Mouse (Mus musculus) midbrain, embryonic 15.5 days (tissue): ENCODE data around the gene Jmy. TPM values are rescaled to one million over a fixed set of nuclear protein-coding genes. Genes with fewer than 3 reads are reported as not detected.

ENCODE experiments used
- ATAC-seq: fragments of 200-750 bp; cut with Nextera tagmentation; replicated peaks from 2 replicates; pipeline ENCODE4 v1.8.0; 2017; ENCODE audit warnings: moderate TSS enrichment
- H3K27ac ChIP-seq: fragments of 300-500 bp; sonication (generic); 2 replicates; pipeline ENCODE4 v1.5.1; 2015; ENCODE audit warnings: mild to moderate bottlenecking, inconsistent platforms
- H3K27me3 ChIP-seq: fragments of 300-500 bp; sonication (generic); replicated peaks from 2 replicates; pipeline ENCODE4 v1.6.1; 2015; ENCODE audit warnings: inconsistent platforms
- H3K36me3 ChIP-seq: fragments of 300-500 bp; sonication (generic); replicated peaks from 2 replicates; pipeline ENCODE4 v1.6.1; 2015; ENCODE audit warnings: inconsistent platforms
- H3K4me1 ChIP-seq: fragments of 300-500 bp; sonication (generic); 2 replicates; pipeline ENCODE4 v1.6.1; 2015; ENCODE audit warnings: inconsistent platforms
- H3K4me2 ChIP-seq: fragments of 300-500 bp; sonication (generic); 2 replicates; pipeline ENCODE4 v1.6.1; 2015; ENCODE audit warnings: inconsistent platforms, mild to moderate bottlenecking, moderate library complexity
- H3K4me3 ChIP-seq: fragments of 300-500 bp; sonication (generic); 2 replicates; pipeline ENCODE4 v1.5.1; 2015; ENCODE audit warnings: mild to moderate bottlenecking, inconsistent platforms
- H3K9ac ChIP-seq: fragments of 300-500 bp; sonication (generic); 2 replicates; pipeline ENCODE4 v1.6.1; 2015; ENCODE audit warnings: mild to moderate bottlenecking, inconsistent platforms
- H3K9me3 ChIP-seq: fragments of 300-500 bp; sonication (generic); 2 replicates; pipeline ENCODE4 v1.6.1; 2016; ENCODE audit warnings: inconsistent platforms
- WGBS: fragments of 180-500 bp; shearing (Covaris S2); methylation state at CpG from one replicate; pipeline ENCODE4 v1.1.7; 2015; ENCODE audit warnings: mixed read lengths; 5-methylcytosine and 5-hydroxymethylcytosine counted together
- polyA plus RNA-seq: library from polyadenylated mRNA; unstranded; fragments of >200 nt; fragmentation: Nextera tagmentation; extraction: Ambion mirVana; gene quantifications from 2 replicates; pipeline ENCODE4 v1.2.1, GENCODE M21; 2015

Gene Jmy
- polyA plus RNA-seq, 1 experiment from 2014 or later = 8.0 TPM

GRCm38 (mm10) chr13:93440167-93440566 is 59.4 kb downstream of the Jmy start:
- Histone ChIP-seq H3K27ac (no peak overlapping the region), H3K4me2 (no peak overlapping the region), H3K9ac (no peak overlapping the region), H3K9me3 (no peaks in the 10 kb centered on the region), H3K27me3 (no peaks in the 10 kb centered on the region), H3K4me1 (no peaks in the 10 kb centered on the region), H3K36me3 (peaks cover 9% of the 10 kb centered on the region), H3K4me3 (no peak overlapping the region)
- 87% methylated on average over 3 of the region's 3 CpGs for WGBS
- peak; percentile 66; the same call in 1 of the 2 replicates for ATAC-seq

DNA sequence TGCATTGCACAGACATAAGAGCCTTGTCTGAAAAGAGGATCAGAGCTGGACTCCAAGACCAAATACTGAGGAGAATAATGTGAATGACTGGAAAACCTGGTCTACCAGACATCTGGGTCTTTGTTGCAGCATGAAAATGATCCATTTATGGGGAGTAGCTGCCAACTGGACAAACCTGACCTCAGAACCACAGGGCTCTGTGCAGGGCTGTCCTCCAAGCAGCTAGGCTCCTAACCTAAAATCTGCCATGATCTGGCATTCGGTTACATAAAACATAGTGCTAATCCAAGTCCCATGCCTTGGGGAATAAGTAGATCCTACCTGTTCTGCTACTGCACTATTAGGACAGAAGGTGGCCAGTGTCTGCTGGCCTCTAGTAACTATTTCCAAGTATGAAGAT is 70.4 kb downstream of the Jmy start:
- no peak for ATAC-seq
- H3K9me3 ChIP-seq = no peaks in the 10 kb centered on the region
- peaks cover under 1% of the 10 kb centered on the region; the same call in 1 of the 2 replicates for H3K36me3 ChIP-seq
- no peak overlapping the region for H3K27ac ChIP-seq
- no peak overlapping the region for H3K4me3 ChIP-seq
- no peak overlapping the region for H3K4me2 ChIP-seq
- WGBS = 94% methylated on average over 1 of the region's 1 CpGs
- H3K9ac ChIP-seq = no peak overlapping the region
- no peaks in the 10 kb centered on the region for H3K4me1 ChIP-seq
- no peaks in the 10 kb centered on the region for H3K27me3 ChIP-seq

DNA sequence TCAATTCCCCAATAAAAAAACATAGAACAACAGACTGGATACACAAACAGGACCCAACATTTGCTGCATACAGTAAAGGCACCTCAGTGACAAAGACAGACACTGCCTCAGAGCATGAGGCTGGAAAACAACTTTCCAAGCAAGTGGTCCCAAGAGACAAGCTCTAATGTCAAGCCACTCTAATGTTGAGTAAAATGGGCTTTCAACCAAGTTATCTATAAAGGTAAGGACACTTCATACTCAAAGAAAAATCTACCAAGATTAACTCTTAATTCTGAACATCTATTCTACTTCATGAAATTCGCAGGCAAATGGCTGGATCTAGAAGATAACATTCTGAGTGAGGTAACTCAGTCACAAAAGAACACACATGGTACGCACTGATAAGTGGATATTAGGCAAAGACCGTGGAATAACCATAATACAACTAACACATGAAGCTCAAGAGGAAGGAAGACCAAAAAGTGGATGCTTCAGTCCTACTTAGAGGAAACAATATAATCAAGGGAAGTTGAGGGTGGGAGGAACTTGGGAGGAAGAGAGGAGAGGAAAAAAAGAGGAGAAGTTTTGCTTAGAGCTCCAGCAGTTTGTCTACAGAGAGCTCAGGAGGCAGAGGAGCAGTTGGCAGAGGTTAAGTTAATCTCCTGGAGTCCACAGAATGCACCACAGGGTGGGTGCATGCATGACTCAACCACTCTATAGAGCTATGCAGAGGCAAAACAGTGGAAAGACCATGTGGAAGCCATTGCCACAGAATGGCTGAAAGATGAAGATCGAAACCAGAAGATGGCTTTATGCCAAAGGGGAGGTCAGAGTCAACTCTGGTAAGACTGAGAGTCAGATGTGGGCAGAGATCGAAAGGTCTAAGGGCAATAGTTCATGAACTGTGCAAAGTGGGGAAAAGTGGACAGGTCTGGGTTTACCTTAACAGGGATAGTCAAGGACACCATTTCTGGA is 71.4 kb downstream of the Jmy start:
- H3K9me3 ChIP-seq = no peaks in the 10 kb centered on the region
- H3K4me2 ChIP-seq = no peak overlapping the region
- H3K27me3 ChIP-seq = no peaks in the 10 kb centered on the region
- no peak overlapping the region for H3K9ac ChIP-seq
- H3K27ac ChIP-seq = no peak overlapping the region
- no peaks in the 10 kb centered on the region for H3K4me1 ChIP-seq
- WGBS = 95% methylated on average over 5 of the region's 5 CpGs
- no peak for ATAC-seq
- H3K36me3 ChIP-seq = no peaks in the 10 kb centered on the region
- H3K4me3 ChIP-seq = no peak overlapping the region

GRCm38 (mm10) chr13:93423224-93423623 is 76.4 kb downstream of the Jmy start:
- no peaks in the 10 kb centered on the region for H3K36me3 ChIP-seq
- ATAC-seq = no peak
- H3K4me2 ChIP-seq = no peak overlapping the region
- no peaks in the 10 kb centered on the region for H3K4me1 ChIP-seq
- H3K27ac ChIP-seq = no peak overlapping the region
- no peaks in the 10 kb centered on the region for H3K27me3 ChIP-seq
- H3K9me3 ChIP-seq = no peaks in the 10 kb centered on the region
- WGBS = 94% methylated on average over 2 of the region's 2 CpGs
- H3K9ac ChIP-seq = no peak overlapping the region
- H3K4me3 ChIP-seq = no peak overlapping the region

DNA sequence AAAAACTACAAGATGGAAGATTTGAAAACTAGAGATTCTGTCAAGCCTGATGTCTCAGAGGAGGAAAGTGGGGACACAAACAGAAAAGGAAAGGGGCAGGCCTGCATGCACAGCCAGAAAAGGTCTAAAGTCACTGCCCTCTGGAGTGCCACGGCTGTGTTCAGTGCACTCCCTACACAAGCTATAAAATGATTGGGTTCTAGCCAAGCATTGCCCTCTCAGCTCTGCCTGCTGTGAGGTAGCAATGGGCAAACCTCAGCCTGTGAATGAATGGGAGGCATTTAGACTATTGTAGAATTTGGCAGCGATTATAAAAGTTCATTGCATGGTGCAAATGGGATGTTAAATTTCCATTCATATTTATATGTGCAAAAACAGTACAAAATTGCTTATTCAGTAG is 79.8 kb downstream of the Jmy start:
- Histone ChIP-seq H3K9me3 (no peaks in the 10 kb centered on the region), H3K4me1 (no peaks in the 10 kb centered on the region), H3K27ac (no peak overlapping the region), H3K36me3 (no peaks in the 10 kb centered on the region), H3K4me2 (no peak overlapping the region), H3K27me3 (no peaks in the 10 kb centered on the region), H3K4me3 (no peak overlapping the region), H3K9ac (no peak overlapping the region)
- ATAC-seq = no peak; the same call in 1 of the 2 replicates
- 70% methylated on average over 2 of the region's 2 CpGs for WGBS

GRCm38 (mm10) chr13:93418292-93418691 is 81.3 kb downstream of the Jmy start:
- Histone ChIP-seq H3K9me3 (no peaks in the 10 kb centered on the region), H3K27ac (no peak overlapping the region), H3K9ac (no peak overlapping the region), H3K4me1 (no peaks in the 10 kb centered on the region), H3K27me3 (no peaks in the 10 kb centered on the region), H3K4me2 (no peak overlapping the region), H3K4me3 (no peak overlapping the region), H3K36me3 (no peaks in the 10 kb centered on the region)
- 91% methylated on average over 2 of the region's 2 CpGs for WGBS
- ATAC-seq = no peak

DNA sequence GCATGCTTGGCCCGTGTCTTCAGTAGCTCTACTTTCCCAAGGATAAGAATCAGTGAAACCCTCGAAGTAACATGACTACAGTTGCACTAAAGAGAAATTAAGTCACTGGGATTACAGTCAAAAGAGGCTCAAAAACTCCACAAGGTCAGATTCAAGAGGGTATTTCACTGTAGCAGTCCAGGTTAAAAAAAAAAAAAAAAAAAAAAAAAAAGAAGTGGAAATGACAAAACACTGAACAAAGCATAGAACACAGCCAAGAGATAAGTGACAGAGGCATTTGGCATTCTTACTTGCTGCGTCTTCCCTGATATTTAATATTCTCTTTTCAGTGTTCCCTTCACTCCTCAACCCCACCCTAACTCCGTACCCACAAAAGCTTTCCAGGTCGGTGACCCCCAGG is 84.6 kb downstream of the Jmy start:
- no peak overlapping the region for H3K9ac ChIP-seq
- no peaks in the 10 kb centered on the region for H3K9me3 ChIP-seq
- no peaks in the 10 kb centered on the region for H3K36me3 ChIP-seq
- no peak overlapping the region for H3K4me2 ChIP-seq
- no peaks in the 10 kb centered on the region for H3K4me1 ChIP-seq
- 92% methylated on average over 5 of the region's 5 CpGs for WGBS
- H3K4me3 ChIP-seq = no peak overlapping the region
- no peaks in the 10 kb centered on the region for H3K27me3 ChIP-seq
- no peak for ATAC-seq
- H3K27ac ChIP-seq = no peak overlapping the region

DNA sequence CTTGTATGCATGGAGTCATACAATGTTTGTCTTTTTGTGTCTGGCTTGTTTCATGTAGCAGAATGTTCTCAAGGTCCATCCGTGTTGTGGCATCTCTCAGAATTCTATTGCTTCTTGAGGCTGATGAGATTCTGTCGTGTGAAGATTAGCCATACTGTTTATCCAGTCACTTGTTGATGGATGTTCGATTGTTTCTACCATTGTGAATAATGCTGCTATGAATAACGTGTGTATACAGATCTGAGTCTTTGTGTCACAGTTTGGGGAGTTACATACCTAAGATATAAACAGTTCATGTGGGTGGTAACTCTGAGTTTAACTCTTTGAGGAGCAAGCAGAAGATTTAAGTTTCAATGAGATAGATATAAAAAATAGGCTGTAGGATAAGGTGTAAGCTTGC is 89.3 kb downstream of the Jmy start:
- Histone ChIP-seq H3K27me3 (no peaks in the 10 kb centered on the region), H3K4me2 (no peak overlapping the region), H3K4me3 (no peak overlapping the region), H3K9me3 (no peaks in the 10 kb centered on the region), H3K4me1 (no peaks in the 10 kb centered on the region), H3K27ac (no peak overlapping the region), H3K9ac (no peak overlapping the region), H3K36me3 (no peaks in the 10 kb centered on the region)
- no peak for ATAC-seq
- WGBS = 89% methylated on average over 4 of the region's 4 CpGs

GRCm38 (mm10) chr13:93406855-93407254 is 92.8 kb downstream of the Jmy start:
- no peaks in the 10 kb centered on the region for H3K36me3 ChIP-seq
- H3K4me3 ChIP-seq = no peak overlapping the region
- no peak overlapping the region for H3K27ac ChIP-seq
- no peaks in the 10 kb centered on the region for H3K27me3 ChIP-seq
- H3K9ac ChIP-seq = no peak overlapping the region
- H3K4me1 ChIP-seq = no peaks in the 10 kb centered on the region
- H3K4me2 ChIP-seq = no peak overlapping the region
- no peaks in the 10 kb centered on the region for H3K9me3 ChIP-seq
- ATAC-seq = no peak
- WGBS = 90% methylated on average over 5 of the region's 5 CpGs

DNA sequence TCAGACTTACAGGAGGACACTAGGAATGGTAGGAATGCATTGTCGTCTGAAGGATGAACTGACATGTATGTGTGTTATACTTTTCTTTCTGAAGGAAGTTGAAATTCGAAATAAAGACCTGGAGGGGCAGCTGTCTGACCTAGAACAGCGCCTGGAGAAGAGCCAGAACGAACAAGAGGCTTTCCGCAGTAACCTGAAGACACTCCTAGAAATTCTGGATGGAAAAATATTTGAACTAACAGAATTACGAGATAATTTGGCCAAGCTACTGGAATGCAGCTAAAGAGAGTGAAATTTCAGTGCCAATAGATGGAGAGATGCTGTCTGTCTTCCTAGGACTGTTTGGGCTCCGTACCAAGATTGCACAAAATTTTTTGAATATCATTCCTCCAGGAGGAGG is 97.7 kb downstream of the Jmy start:
- no peak overlapping the region for H3K9ac ChIP-seq
- H3K4me1 ChIP-seq = no peaks in the 10 kb centered on the region
- no peaks in the 10 kb centered on the region for H3K27me3 ChIP-seq
- no peak overlapping the region for H3K4me3 ChIP-seq
- no peaks in the 10 kb centered on the region for H3K9me3 ChIP-seq
- ATAC-seq = no peak
- H3K36me3 ChIP-seq = peaks cover 5% of the 10 kb centered on the region; the same call in 1 of the 2 replicates
- H3K4me2 ChIP-seq = no peak overlapping the region
- no peak overlapping the region for H3K27ac ChIP-seq
- WGBS = 95% methylated on average over 7 of the region's 7 CpGs

- Histone ChIP-seq H3K4me3 (no peak overlapping the region), H3K27ac (no peak overlapping the region), H3K4me1 (no peaks in the 10 kb centered on the region), H3K36me3 (peaks cover 11% of the 10 kb centered on the region), H3K9me3 (no peaks in the 10 kb centered on the region), H3K4me2 (no peak overlapping the region), H3K27me3 (no peaks in the 10 kb centered on the region), H3K9ac (no peak overlapping the region)
- WGBS = 92% methylated on average over 5 of the region's 5 CpGs
- ATAC-seq = no peak
Observed at GRCm38 (mm10) chr13:93399710-93400216, 99.8 kb downstream of the Jmy start.

GRCm38 (mm10) chr13:93389242-93389625 is 110.4 kb downstream of the Jmy start:
- Histone ChIP-seq H3K4me3 (no peak overlapping the region), H3K36me3 (no peaks in the 10 kb centered on the region), H3K27ac (no peak overlapping the region), H3K27me3 (no peaks in the 10 kb centered on the region), H3K4me1 (no peaks in the 10 kb centered on the region), H3K4me2 (no peak overlapping the region), H3K9me3 (no peaks in the 10 kb centered on the region), H3K9ac (no peak overlapping the region)
- WGBS = 38% methylated on average over 2 of the region's 2 CpGs
- ATAC-seq = no peak
